Mouse (Mus musculus) WW6 (cell line): ENCODE measurements around the gene Smtn.
A peak's percentile ranks its signal among the peaks of the same experiment; 100 is the strongest.

Source experiments
- DNase-seq: peaks from one replicate; pipeline ENCODE4 v3.0.0-alpha.2; 2013; ENCODE audit warnings: low read depth, low spot score

Gene Smtn

DNA sequence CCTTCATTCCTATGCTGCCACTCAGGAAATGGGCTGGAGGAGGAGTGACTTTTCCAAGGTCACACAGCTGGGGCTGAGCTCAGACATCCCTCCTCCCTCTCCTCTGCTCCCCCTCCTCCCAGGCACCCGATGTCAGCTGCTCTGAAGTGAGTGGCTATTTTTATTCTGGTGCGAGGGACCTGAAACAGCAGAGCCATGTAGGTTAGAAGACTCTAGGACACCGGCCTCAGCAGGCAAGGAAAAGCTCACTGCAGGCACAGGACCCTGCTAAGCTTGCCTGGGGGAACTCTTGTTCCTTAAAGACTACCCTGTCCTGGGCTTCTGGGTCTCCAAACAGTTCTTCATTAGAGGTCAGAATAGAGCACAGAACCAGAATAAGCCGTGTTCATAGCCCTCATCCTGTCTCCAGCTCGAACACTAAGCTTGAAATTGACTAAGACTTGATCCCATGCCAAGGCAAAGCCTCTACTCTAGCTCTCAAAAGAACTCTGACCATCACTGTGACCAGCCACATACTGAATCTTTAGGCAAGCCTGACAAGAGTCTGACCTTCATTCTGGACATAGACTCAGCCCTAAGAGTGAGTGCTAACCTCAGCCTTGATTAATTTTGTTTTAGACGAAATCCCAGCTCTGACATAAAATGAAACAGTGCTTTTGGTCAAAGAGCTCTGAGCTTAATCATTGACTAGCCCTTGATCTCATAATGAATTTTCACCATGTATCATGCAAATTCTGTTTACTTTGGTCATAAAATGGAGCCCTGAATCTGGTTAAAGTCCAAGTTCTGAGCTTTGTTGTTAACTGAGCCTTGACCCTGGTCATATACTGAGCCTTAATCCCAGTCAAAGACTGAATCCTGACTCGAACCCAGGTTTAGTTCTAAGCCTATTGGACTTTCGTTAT lies 31.0 kb downstream of the Smtn start:
- DNase-seq, result no peak

DNA sequence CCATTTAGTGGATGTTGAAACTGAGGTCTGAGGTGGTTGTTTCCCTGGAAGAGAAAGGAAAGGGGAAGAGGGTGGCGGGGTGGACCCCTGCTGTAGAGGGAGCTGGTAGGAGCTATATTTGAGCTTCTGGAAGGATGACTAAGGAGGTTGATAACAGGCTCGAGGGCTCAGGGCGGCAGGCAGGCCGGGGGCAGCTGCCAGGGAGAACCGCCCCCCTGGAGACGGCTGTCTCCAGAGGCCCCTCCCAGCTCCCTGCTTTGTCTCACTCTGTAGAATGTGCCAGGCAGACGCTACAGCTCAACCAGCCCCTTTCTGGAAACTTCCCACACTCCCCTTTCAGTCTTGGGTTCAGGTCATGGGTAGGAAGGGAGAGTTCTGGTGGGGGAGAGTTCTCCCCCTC lies 32.2 kb downstream of the Smtn start:
- no peak for DNase-seq

DNA sequence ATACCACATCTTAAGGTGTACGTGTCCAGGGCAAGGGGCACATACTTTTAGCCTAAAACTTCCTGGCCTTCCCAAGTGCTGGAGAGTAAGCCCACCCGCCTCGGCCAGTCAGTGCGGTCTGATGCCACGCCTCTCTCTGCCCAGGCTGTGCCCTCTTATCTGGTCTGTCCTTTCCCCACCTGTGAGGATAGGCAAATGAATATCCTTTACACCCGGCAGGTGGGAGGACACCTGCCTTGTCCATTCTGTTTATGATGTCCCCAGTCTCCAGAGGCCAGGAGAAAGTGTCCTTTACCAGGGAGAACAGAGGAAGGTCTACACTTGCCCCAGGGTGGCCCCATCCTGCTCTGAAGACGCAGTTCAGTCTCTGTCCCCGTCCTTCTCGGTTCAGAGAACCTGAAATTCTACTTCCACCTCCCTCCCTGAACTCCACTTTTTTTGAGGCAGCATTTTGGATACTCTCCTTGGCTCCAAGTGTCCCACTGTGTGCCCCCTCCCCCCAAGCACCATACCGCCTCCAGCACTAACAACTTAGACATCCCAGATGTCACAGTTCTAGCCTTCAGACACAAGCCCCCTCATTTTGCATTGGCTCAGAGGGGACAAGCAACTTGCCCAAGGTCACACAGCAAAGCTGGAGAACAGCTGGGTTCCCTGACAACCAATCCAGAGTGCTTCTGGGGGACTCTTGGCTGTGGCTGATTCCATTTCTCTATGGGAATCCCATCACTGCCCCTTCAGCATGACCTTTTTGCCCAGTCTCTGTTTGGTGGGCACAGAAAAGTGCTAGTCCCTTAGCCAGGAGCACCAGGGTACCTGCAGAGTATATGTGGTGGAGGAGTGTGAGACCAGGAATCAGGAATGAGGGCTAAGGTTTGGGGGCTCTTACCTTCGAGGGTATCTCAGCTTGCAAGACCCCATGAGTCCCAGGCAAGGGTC lies 36.4 kb downstream of the Smtn start:
- DNase-seq, result no peak

DNA sequence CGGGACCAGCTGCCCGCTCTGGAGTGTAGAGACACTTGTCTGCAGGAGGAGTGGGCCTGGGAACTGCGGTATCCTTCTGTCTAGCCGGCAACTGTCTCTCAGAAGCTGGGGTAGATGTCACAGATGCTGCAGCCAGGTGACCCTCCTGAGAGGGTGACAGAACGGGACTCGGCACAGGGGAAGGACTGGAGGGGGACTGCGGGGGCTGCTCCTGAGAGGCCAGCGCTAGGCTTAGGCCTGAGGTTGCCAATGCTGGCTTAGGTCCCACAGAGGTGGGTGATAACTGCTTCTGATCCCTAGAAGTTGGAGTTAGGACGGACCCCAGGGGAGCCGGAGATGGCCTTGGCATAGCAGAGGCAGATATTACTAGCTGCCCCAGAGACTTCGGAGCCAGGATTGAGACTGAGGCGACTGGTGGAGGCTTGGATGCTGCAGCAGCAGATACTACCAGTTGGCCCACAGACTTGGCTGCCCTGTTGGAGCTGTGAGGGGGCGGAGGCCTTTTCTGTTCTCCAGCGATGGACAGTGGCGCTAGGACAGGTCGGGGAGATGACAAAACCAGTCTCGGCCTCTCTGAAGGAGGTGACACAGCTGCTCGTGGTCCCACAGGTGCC lies 37.8 kb downstream of the Smtn start:
- DNase-seq, result no peak

DNA sequence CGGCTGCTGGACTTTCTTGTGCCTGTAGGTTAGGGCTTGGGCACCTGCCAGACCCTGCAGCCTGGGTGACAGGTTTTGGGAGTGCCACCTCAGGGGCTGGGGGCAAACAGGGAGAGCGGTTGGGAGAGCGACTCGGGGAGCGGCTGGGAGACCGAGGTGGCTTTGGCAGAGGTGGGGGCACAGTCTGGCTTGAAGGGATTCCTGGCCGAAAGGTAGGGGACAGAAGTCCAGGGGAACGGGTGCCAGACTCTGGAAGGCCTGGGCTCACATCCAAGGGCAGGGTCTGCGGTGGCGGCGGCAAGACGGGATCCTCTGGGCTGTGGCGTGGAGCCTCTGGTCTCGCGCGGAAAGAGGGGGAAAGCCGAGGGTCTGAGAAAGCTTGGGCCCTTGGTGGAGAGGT lies 38.4 kb downstream of the Smtn start:
- no peak for DNase-seq

DNA sequence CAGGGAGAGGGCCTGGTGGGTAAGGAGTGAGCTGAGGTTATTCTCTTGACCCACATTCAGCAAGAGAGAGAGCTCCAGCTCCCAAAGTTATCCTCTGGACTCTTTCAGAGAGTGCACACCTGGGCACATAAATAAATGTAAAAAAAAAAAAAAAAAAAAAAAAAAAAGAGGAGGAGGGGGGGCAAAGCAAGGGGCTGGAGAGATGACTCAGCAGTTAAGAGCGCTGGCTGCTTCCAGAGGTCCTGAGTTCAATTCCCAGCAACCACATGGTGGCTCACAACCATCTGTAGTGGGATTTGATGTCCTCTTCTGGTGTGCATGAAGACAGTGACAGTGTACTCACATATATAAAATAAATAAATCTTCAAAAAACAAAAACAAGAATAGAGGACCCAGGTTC lies 43.1 kb downstream of the Smtn start:
- DNase-seq, result no peak

DNA sequence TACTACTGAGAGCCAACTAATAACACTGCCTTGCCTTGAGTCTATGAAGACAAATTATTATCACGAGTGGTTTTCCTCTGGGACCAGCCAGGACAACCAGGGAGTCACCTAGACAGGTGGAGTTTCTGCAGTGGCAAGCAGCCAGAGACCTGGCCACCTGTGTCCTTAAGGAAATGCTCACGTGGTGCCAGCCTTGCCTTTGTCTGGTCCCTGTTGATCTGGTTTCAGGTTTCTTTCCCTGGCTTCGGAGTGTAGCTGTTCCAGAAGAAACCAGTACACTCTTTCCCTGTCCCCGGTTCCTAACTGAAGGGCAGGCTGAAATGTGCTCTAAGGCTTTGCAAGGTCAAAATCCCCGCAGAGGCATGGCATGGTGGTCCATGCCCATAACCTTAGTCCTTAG lies 43.7 kb downstream of the Smtn start:
- no peak for DNase-seq

DNA sequence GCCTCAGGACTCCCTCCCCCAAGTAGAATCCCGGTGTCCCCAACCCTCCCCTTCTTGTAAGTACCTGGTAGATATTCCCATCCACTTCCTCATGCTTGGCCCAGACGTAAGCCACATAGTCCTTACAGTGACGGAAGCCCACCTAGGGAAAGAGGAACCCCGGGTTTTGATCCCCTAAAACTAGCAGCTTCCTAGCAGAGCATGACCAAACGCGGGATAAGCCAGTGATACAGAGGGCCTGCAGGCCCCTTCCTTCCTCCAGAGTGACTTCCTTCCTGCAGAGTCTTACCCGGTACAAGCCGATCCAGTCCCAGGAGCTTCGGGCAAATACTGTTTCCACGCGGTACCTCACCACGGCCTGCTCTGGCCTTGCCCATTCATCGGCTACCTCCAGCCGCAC lies 44.9 kb downstream of the Smtn start:
- DNase-seq, result no peak

DNA sequence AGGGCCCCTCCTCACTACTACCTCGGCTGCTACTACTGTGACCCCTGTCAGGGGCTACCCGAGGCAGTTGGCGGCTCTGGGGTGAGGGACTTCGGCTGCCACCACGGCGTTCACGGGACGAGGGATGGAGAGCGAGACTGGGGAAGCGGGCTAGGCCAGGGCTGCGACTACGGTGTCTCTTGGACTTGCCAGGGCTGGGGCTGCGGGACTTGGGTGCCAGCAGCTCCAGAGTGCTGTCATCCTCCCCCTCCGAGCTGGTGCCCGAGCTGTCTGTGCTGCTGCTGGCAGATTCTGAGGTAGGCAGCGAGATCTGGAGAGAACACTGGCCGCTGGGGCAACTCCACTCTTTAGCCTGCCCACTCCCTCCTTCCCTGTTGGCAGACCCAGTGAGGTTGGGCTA lies 45.6 kb downstream of the Smtn start:
- no peak for DNase-seq

DNA sequence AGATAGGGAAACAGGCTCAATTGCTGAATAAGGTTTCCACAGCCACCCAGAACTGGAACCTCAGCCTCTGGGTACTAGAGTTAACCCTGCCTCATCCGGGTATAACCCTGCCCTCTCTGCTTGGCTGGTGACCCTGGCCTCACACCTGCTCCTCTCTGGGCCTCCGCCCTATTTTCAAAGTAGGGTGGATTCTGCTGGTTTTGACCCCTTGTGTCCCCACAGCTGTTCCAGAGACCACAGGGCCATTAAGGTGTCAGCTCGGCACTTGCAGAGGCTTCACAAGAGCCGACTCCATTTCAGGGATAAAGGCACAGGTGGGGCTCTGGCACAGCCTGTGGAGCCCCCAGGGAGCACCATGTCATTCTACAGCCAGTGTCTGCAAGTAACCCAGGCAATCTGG lies 47.7 kb downstream of the Smtn start:
- DNase-seq, result no peak

DNA sequence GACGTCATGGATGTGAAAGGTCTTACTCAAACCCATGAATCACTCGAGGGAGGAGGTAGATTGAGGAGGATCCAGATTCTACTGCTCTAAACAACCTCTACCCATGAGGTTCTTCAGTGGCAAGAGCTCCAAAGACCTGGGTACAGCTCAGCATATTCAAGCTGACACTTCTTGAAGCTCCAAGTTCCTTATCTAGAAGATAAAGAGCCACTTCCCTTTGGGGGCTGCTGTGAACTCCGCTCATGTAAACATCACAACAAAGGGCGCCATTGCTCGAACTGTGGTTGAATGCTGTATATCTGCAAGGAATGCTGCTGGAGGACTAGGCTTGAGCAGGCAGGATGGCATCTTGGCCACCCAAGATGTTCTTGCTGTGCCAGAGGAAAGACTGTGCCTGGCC lies 51.4 kb downstream of the Smtn start:
- no peak for DNase-seq

DNA sequence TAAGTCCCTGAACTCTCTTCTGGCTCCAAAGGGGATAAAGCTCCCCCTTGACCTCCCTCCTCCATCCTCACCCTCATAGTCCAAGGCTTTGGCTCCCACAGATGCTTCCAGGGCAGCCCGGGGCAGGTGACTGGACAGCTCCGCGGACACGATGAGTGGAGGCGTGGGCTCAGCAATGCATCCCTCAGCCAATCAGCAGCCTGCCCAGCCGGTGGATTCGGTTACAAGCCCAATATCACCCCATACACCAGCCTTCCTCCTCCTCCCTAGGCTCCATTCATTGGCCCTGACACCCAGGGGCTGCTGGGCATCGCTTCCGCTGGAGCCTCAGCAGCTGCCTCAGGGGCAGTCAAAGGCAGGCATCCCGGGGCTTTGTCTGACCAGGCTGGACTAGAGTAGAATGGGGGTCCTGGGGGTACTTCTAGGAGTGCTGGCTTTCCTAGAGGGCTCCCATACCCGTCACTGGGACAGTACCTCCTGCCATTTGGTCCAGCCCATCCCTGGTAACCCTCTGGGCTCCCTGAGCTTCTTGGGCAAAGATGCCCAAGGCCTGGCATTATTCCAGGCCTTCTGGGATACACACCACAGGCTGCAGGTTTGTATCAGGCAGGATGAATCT lies 52.4 kb downstream of the Smtn start, which contains the start of gene Pla2g3:
TSS of gene Pla2g3 (plus strand) at position 333 of the 619 bp plus-strand sequence.
- no peak for DNase-seq

DNA sequence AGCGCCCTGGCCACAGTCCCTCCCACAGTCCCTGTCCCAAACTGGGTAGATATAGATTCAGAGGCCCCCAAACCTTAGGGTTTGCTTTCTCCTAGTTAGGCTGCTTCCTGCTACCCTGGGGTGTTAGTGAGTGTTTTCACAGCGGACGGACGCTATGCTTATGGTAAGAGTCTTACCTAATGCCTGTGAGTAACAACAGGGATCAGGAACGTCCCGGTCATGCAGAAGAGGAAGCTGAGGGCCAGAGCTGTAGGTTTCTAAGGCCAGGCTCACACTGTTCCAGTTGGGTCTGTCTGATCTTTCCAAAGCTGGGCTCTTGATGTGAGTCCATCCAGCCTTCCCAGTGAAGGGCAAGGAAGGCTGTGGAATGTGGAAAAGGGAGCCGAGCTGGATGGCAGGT lies 54.1 kb downstream of the Smtn start:
- DNase-seq, result no peak

DNA sequence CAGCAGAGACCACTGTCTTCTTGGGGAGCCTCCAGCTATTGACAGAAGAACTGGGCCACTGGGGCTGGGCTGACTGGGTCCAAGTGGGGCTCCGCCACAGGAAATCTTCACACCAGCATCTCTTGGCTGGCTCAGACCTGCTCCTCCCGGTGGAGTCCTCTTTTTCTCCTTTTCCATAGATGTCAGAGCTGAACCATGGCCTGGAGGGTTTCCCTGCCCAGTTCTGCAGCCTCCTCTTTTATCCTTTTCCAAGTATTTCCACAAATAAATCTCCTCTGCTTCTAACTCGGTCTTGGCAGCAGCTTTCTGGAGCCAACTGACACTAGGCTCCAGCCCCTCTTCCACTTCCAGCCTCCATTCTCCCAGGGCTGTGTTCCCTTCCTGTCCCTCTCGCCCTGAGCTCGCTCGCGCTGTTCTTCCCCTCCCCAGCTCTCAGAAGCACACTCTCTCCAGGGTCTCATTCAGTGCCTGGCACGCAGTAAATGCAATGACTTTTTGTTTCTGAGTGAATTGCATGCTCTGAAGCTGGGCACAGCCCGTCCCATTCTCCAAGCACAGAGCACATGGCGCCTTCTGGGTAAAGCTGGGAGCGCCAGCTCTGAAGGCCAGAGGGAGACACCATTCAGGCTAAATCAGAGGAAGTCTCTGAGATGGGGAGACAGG lies 56.3 kb downstream of the Smtn start:
- DNase-seq, result no peak

DNA sequence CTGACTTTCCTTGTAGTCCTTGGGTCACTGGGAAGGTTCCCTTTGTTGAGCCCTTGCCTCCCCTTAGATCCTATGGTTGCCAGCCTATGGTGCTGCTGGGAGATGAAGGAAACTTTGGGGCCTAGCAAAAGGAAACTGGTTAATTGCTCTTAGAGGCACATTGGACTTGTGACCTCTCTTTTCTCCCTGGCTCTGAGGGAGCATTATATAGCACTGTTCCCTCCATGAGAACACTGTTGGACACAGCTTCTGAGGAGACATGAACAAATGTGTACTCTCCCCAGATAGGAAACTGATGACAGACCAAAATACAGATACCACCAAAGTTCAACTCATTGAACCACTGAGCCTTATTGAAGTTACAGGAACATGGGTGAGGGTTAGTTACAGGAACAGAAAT lies 64.9 kb downstream of the Smtn start:
- DNase-seq, result no peak

DNA sequence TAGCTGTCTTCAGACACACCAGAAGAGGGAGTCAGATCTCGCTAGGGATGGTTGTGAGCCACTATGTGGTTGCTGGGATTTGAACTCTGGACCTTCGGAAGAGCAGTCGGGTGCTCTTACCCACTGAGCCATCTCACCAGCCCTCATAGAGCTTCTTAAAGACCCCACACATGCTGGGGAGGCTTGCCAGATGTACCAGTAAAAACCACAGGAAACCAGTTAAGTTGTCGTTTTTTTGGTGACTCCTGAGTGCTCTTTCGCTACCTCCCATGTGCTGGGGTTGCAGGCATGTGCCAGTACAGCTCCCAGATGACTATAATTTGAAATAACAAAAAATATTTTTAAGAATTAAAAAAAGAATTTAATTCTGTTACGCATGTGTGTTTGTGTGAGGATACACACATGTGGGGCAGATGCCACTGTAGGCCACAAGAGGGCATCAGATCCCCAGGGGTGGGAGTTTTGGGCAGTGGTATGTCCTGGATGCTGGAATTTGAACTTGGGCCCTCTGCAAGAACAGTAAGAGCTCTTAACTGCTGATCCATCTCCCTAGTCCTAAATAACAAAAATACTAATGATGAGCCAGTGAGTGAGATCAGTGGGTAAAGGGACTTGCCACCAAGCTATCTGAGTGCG lies 65.8 kb downstream of the Smtn start:
- DNase-seq, result no peak

DNA sequence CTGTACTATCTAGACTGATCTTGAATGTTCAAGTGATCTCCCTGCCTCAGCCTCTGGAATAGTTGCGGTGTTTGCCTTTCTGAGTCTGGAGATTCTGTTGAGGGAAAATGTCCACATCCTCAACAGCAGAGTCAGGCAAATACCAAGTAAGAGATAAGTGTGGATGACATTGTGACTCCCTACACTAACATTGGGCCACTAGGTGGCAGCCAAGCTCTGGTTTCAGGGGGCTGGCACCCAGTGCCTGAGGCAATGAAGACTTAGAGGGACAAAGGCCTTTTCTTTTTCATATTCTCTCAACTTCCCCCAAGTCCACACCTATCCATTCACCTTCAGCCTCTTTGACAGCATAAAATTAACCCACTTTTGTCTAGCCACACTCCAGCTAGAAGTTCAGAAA lies 67.9 kb downstream of the Smtn start:
- DNase-seq, result peak; percentile 81

DNA sequence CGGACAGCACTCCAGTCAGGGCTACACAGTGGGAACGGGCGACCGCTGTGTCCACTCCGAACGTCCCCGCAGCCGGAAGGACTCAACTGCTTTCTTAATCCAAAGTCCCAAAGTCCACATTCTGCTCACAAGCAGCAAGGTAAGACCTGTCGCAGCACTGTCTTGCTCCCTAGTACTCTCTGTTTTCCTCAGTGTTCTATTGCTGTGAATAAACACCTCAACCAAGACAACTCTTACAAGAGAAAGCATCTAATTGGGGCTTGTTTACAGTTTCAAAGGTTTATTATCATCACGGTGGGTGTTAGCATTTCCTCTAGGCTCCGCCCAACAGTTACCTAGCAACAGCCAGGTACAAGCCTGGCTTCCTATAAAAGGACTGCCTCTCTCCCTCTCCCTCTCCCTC lies 69.0 kb downstream of the Smtn start:
- no peak for DNase-seq
